Mouse (Mus musculus) embryonic facial prominence, embryonic 12.5 days (tissue): ENCODE measurements around the gene Wt1. TPM values are rescaled to one million over a fixed set of nuclear protein-coding genes. Genes with fewer than 3 reads are reported as not detected.

ENCODE experiments used
- ATAC-seq: fragments of 200-750 bp; cut with Nextera tagmentation; 2 replicates; pipeline ENCODE4 v1.8.0; 2017; ENCODE audit not compliant: insufficient number of reproducible peaks, insufficient read depth, low FRiP score, low TSS enrichment
- H3K27ac ChIP-seq: fragments of 300-500 bp; sonication (generic); 2 replicates; pipeline ENCODE4 v1.5.1; 2016; ENCODE audit warnings: mild to moderate bottlenecking
- H3K27me3 ChIP-seq: fragments of 300-500 bp; sonication (generic); 2 replicates; pipeline ENCODE4 v1.6.1; 2016; ENCODE audit warnings: mild to moderate bottlenecking, moderate library complexity
- H3K36me3 ChIP-seq: fragments of 300-500 bp; sonication (generic); 2 replicates; pipeline ENCODE4 v1.6.1; 2016; ENCODE audit warnings: mild to moderate bottlenecking
- H3K4me1 ChIP-seq: fragments of 300-500 bp; sonication (generic); 2 replicates; pipeline ENCODE4 v1.6.1; 2016
- H3K4me2 ChIP-seq: fragments of 300-500 bp; sonication (generic); replicated peaks from 2 replicates; pipeline ENCODE4 v1.6.1; 2016; ENCODE audit warnings: mild to moderate bottlenecking, moderate library complexity
- H3K4me3 ChIP-seq: fragments of 300-500 bp; sonication (generic); 2 replicates; pipeline ENCODE4 v1.5.1; 2016; ENCODE audit warnings: mild to moderate bottlenecking
- H3K9ac ChIP-seq: fragments of 300-500 bp; sonication (generic); 2 replicates; pipeline ENCODE4 v1.6.1; 2016; ENCODE audit warnings: mild to moderate bottlenecking, moderate library complexity
- H3K9me3 ChIP-seq: fragments of 300-500 bp; sonication (generic); 2 replicates; pipeline ENCODE4 v1.6.1; 2016; ENCODE audit warnings: mild to moderate bottlenecking, moderate library complexity
- WGBS: fragments of 180-500 bp; shearing (Covaris S2); methylation state at CpG from one replicate; pipeline ENCODE4 v1.1.7; 2016; 5-methylcytosine and 5-hydroxymethylcytosine counted together
- polyA plus RNA-seq: library from polyadenylated mRNA; unstranded; fragments of >200 nt; fragmentation: Nextera tagmentation; extraction: Ambion mirVana; gene quantifications from 2 replicates; pipeline ENCODE4 v1.2.1, GENCODE M21; 2016

The Wt1 gene
- polyA plus RNA-seq, 1 experiment from 2014 or later = 0.78 TPM

GRCm38 (mm10) chr2:105099410-105099809 lies 26.9 kb upstream of the Wt1 start:
- no peak overlapping the region for H3K4me3 ChIP-seq
- WGBS = 70% methylated on average over 7 of the region's 7 CpGs
- no peaks in the 10 kb centered on the region for H3K27me3 ChIP-seq
- ATAC-seq = no peak
- no peaks in the 10 kb centered on the region for H3K9me3 ChIP-seq
- H3K36me3 ChIP-seq = no peaks in the 10 kb centered on the region
- H3K27ac ChIP-seq = no peak overlapping the region
- 0 out of 2 replicates have a peak, but pooled peaks cover 3% of the 10 kb centered on the region for H3K4me1 ChIP-seq
- H3K9ac ChIP-seq = no peak overlapping the region
- no peak overlapping the region for H3K4me2 ChIP-seq

GRCm38 (mm10) chr2:105100541-105100940 lies 25.8 kb upstream of the Wt1 start:
- H3K4me1 ChIP-seq = 0 out of 2 replicates have a peak, but pooled peaks cover 3% of the 10 kb centered on the region
- H3K27ac ChIP-seq = no peak overlapping the region
- 38% methylated on average over 7 of the region's 7 CpGs for WGBS
- H3K27me3 ChIP-seq = no peaks in the 10 kb centered on the region
- H3K36me3 ChIP-seq = no peaks in the 10 kb centered on the region
- no peak overlapping the region for H3K9ac ChIP-seq
- no peaks in the 10 kb centered on the region for H3K9me3 ChIP-seq
- H3K4me2 ChIP-seq = no peak overlapping the region
- no peak overlapping the region for H3K4me3 ChIP-seq
- no peak for ATAC-seq

- H3K9ac ChIP-seq = no peak overlapping the region
- no peaks in the 10 kb centered on the region for H3K9me3 ChIP-seq
- H3K27me3 ChIP-seq = peaks cover 21% of the 10 kb centered on the region
- no peak overlapping the region for H3K4me2 ChIP-seq
- H3K36me3 ChIP-seq = no peaks in the 10 kb centered on the region
- no peak overlapping the region for H3K4me3 ChIP-seq
- H3K27ac ChIP-seq = no peak overlapping the region
- no peaks in the 10 kb centered on the region for H3K4me1 ChIP-seq
- WGBS = 12% methylated on average over 6 of the region's 6 CpGs
- ATAC-seq = no peak
Observed at GRCm38 (mm10) chr2:105108703-105109158, 17.6 kb upstream of the Wt1 start.

DNA sequence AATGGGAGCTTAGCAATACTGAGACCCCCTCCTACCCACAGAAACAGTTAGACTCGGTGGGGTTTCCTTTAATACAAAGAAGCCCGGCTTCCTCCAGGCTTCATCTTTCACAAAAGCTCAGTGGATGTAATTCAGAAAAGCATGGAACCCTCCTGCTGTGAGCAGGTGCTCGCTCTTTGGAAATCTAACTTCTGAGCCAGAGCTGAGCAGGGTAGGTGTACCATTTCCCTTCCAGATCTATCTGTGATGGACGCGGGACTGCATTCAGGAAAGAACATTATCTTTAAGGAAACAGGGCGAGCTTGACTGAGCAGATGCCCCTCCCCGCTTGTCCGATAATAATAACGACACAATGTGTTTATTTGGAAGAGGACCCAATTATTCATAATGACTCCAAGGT lies 12.3 kb upstream of the Wt1 start:
- H3K36me3 ChIP-seq = no peaks in the 10 kb centered on the region
- no peak overlapping the region for H3K4me2 ChIP-seq
- ATAC-seq = no peak
- no peak overlapping the region for H3K4me3 ChIP-seq
- H3K27me3 ChIP-seq = peaks cover 48% of the 10 kb centered on the region
- no peak overlapping the region for H3K9ac ChIP-seq
- H3K9me3 ChIP-seq = no peaks in the 10 kb centered on the region
- no peak overlapping the region for H3K27ac ChIP-seq
- 17% methylated on average over 9 of the region's 9 CpGs for WGBS
- H3K4me1 ChIP-seq = no peaks in the 10 kb centered on the region

GRCm38 (mm10) chr2:105117669-105118068 lies 8.7 kb upstream of the Wt1 start:
- 68% methylated on average over 8 of the region's 8 CpGs for WGBS

DNA sequence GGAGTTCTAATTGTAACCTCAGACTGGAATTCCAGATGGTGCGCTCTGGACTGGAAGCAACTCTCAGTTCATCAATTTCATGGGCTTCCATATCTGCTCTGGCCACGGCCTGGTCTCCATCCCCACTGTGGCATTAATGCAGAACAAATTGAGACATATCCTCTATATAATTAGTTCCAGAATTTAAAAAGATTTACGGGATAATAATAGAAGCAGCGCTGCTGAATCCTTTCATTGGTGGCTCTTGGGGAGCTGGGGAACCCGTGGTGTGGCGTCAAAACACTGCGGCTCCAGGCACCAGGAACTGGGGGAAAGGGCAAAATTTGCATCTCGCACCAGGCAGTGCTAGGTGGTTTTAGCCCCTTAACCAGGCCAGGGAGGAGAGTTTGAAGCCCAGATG lies 4.1 kb upstream of the Wt1 start:
- H3K9ac ChIP-seq = no peak overlapping the region
- H3K9me3 ChIP-seq = no peaks in the 10 kb centered on the region
- no peak for ATAC-seq
- H3K27me3 ChIP-seq = peaks cover 89% of the 10 kb centered on the region
- no peaks in the 10 kb centered on the region for H3K36me3 ChIP-seq
- H3K4me1 ChIP-seq = peaks cover 17% of the 10 kb centered on the region
- H3K4me3 ChIP-seq = no peak overlapping the region
- under 1% methylated on average over 8 of the region's 8 CpGs for WGBS
- H3K4me2 ChIP-seq = no peak overlapping the region
- no peak overlapping the region for H3K27ac ChIP-seq

More at GRCm38 (mm10) chr2:105117669-105118068, 8.7 kb upstream of the Wt1 start:
- Histone ChIP-seq H3K4me3 (no peak overlapping the region), H3K27ac (no peak overlapping the region), H3K36me3 (no peaks in the 10 kb centered on the region), H3K9me3 (no peaks in the 10 kb centered on the region), H3K4me1 (peaks cover under 1% of the 10 kb centered on the region; the same call in 1 of the 2 replicates), H3K9ac (no peak overlapping the region), H3K4me2 (no peak overlapping the region), H3K27me3 (peaks cover 69% of the 10 kb centered on the region)
- no peak for ATAC-seq

GRCm38 (mm10) chr2:105122886-105123285 lies 3.4 kb upstream of the Wt1 start:
- Histone ChIP-seq H3K9ac (no peak overlapping the region), H3K9me3 (no peaks in the 10 kb centered on the region), H3K27me3 (peaks cover 96% of the 10 kb centered on the region), H3K4me1 (peaks cover 22% of the 10 kb centered on the region), H3K27ac (no peak overlapping the region), H3K36me3 (no peaks in the 10 kb centered on the region), H3K4me3 (0 out of 2 replicates have a peak overlapping the region, but pooled peaks have one; percentile 13), H3K4me2 (peak overlapping the region; percentile 25; the same call in 1 of the 2 replicates)
- no peak for ATAC-seq
- under 1% methylated on average over 27 of the region's 27 CpGs for WGBS

DNA sequence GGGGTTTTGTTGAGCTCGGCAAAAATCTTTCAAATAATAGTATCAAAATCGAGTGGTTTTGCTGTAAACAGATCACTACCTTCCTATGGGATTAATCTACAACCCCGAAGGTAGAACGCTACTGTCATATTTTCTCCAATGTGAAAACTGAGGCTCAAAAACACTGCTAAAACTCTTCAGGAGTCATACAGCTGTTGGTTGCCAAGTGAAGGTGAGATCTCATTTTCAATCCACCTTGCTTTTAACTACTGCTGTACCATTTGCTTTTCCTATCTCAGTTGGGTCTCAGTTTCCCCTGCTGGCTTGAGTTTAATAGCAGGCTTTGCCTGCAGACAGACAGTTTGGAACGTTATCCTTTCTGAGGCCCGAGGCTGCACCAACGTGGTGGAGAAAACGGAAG lies 2.9 kb upstream of the Wt1 start:
- Histone ChIP-seq H3K27me3 (peaks cover 96% of the 10 kb centered on the region), H3K4me1 (peaks cover 22% of the 10 kb centered on the region), H3K27ac (no peak overlapping the region), H3K4me3 (no peak overlapping the region), H3K9ac (no peak overlapping the region), H3K4me2 (no peak overlapping the region), H3K9me3 (no peaks in the 10 kb centered on the region), H3K36me3 (no peaks in the 10 kb centered on the region)
- ATAC-seq = no peak
- 2% methylated on average over 8 of the region's 8 CpGs for WGBS

DNA sequence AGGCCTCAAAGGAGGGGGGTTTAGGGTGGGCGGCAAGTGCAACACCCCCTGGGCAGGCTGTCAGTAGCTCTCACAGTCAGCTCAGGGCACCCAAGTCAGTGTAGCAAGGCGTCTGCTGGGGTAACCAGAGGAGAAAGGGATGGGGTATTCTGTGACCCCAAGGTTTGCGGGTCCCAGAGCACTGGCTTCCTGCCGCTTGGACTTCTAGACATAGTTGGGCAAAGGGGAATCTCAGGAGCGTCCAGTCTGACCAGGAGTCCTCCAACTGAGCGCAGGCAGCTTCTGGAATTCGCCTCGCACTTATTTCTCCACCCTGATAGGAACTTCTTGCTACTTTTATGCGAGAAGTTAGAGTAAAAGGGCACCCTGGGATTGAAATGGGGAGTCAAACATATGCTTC lies 2.4 kb upstream of the Wt1 start:
- Histone ChIP-seq H3K9me3 (no peaks in the 10 kb centered on the region), H3K36me3 (no peaks in the 10 kb centered on the region), H3K27me3 (peaks cover 96% of the 10 kb centered on the region), H3K4me2 (no peak overlapping the region), H3K27ac (no peak overlapping the region), H3K4me3 (no peak overlapping the region), H3K4me1 (peaks cover 22% of the 10 kb centered on the region), H3K9ac (no peak overlapping the region)
- WGBS = 2% methylated on average over 9 of the region's 9 CpGs
- no peak for ATAC-seq

DNA sequence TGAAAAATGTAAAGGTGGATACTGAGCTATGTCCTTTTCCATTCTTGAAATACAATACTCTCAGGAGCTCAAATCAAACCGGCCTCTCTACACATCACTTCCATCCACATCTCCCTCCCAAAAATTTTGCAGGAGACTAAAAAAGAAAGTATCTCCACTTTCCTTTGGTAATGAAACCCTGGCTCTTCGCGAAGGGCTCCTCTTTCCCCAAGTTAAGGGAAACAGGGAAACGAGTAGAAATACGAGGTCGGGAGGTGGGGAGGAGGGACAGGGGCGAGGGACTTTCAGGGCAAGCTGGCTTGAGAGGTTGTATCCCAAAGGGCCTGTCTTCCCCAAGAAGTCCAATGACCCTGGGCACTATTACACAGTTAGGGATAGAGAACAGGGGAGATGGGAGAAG lies 1.9 kb upstream of the Wt1 start:
- Histone ChIP-seq H3K36me3 (no peaks in the 10 kb centered on the region), H3K4me1 (peaks cover 22% of the 10 kb centered on the region), H3K4me3 (no peak overlapping the region), H3K9me3 (no peaks in the 10 kb centered on the region), H3K27me3 (peaks cover 96% of the 10 kb centered on the region), H3K4me2 (no peak overlapping the region), H3K9ac (no peak overlapping the region), H3K27ac (no peak overlapping the region)
- ATAC-seq = no peak
- 3% methylated on average over 7 of the region's 7 CpGs for WGBS

GRCm38 (mm10) chr2:105125205-105125604 lies 1.1 kb upstream of the Wt1 start:
- no peak overlapping the region for H3K4me2 ChIP-seq
- H3K36me3 ChIP-seq = no peaks in the 10 kb centered on the region
- ATAC-seq = no peak

DNA sequence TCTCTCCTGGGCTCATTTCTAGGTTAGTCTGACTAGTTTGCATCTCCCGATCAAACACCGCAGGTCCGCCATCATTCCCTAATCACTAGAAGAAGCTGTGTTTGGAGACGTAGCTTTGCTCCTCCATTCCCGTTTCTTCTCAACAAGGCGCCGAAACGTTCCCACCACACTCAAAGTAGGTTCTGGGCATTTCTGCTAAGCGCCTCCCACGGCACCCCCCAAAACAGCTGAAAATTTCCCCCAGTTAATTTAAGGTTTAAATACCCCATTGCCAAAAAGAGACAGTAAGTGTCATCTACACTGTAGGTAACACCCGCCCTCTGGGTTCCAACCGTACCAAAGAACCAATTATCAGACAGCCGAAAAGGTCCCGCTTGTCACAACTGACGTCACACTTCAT lies 688 bp upstream of the Wt1 start:
- 3% methylated on average over 15 of the region's 15 CpGs for WGBS
- H3K4me1 ChIP-seq = peaks cover 22% of the 10 kb centered on the region
- no peak overlapping the region for H3K9ac ChIP-seq
- H3K4me3 ChIP-seq = no peak overlapping the region
- no peaks in the 10 kb centered on the region for H3K9me3 ChIP-seq
- H3K4me2 ChIP-seq = no peak overlapping the region
- ATAC-seq = no peak
- H3K27ac ChIP-seq = no peak overlapping the region
- peaks cover 96% of the 10 kb centered on the region for H3K27me3 ChIP-seq
- no peaks in the 10 kb centered on the region for H3K36me3 ChIP-seq

More at GRCm38 (mm10) chr2:105125205-105125604, 1.1 kb upstream of the Wt1 start:
- 0% methylated on average over 8 of the region's 8 CpGs for WGBS
- H3K4me1 ChIP-seq = peaks cover 22% of the 10 kb centered on the region
- H3K9me3 ChIP-seq = no peaks in the 10 kb centered on the region
- H3K27me3 ChIP-seq = peaks cover 96% of the 10 kb centered on the region
- no peak overlapping the region for H3K4me3 ChIP-seq
- H3K9ac ChIP-seq = no peak overlapping the region
- H3K27ac ChIP-seq = no peak overlapping the region
